Mouse (Mus musculus): ENCODE results near the gene Gigyf2. TPM values are rescaled to one million over a fixed set of nuclear protein-coding genes. Genes with fewer than 3 reads are reported as not detected.

Gene Gigyf2
- polyA plus RNA-seq, 1 experiment from 2014 or later: 21.0 TPM

- ATAC-seq: peak; percentile 59
- no peak overlapping the region for H3K4me2 ChIP-seq (replicated peaks; ENCODE audit: low read depth)
- no peaks in the 10 kb centered on the region for H3K4me1 ChIP-seq (replicated peaks; ENCODE audit: control insufficient read depth, insufficient read depth, low read length)
- no peak for TF ChIP-seq CTCF (IDR thresholded peaks at IDR 0.05; ENCODE audit: low read depth)
- no peaks in the 10 kb centered on the region for H3K9me3 ChIP-seq (ENCODE audit: control insufficient read depth)
- H3K9ac ChIP-seq (ENCODE audit: low read depth, low read length): no peak overlapping the region
- no peak overlapping the region for H3K27ac ChIP-seq (ENCODE audit: low read depth, low read length)
- no peak overlapping the region for H3K4me3 ChIP-seq (ENCODE audit: low read depth, low read length)
- WGBS: 38% methylated on average over 14 of the region's 14 CpGs
- H3K36me3 ChIP-seq (ENCODE audit: control insufficient read depth, insufficient read depth): no peaks in the 10 kb centered on the region
- no peaks in the 10 kb centered on the region for H3K27me3 ChIP-seq (replicated peaks; ENCODE audit: control insufficient read depth, insufficient read depth, low read length)
Observed at GRCm38 (mm10) chr1:87300360-87301286, 26.2 kb upstream of the Gigyf2 start.

- WGBS: 95% methylated on average over 2 of the region's 2 CpGs
- no peak overlapping the region for H3K4me3 ChIP-seq (ENCODE audit: low read depth, low read length)
- ATAC-seq: no peak
- H3K9ac ChIP-seq (ENCODE audit: low read depth, low read length): no peak overlapping the region
- no peak for TF ChIP-seq CTCF (IDR thresholded peaks at IDR 0.05; ENCODE audit: low read depth)
- H3K27ac ChIP-seq (ENCODE audit: low read depth, low read length): no peak overlapping the region
- no peak overlapping the region for H3K4me2 ChIP-seq (replicated peaks; ENCODE audit: low read depth)
- no peaks in the 10 kb centered on the region for H3K36me3 ChIP-seq (ENCODE audit: control insufficient read depth, insufficient read depth)
- no peaks in the 10 kb centered on the region for H3K4me1 ChIP-seq (replicated peaks; ENCODE audit: control insufficient read depth, insufficient read depth, low read length)
- no peaks in the 10 kb centered on the region for H3K27me3 ChIP-seq (replicated peaks; ENCODE audit: control insufficient read depth, insufficient read depth, low read length)
- H3K9me3 ChIP-seq (ENCODE audit: control insufficient read depth): no peaks in the 10 kb centered on the region
Observed at GRCm38 (mm10) chr1:87301971-87302370, 24.8 kb upstream of the Gigyf2 start.

DNA sequence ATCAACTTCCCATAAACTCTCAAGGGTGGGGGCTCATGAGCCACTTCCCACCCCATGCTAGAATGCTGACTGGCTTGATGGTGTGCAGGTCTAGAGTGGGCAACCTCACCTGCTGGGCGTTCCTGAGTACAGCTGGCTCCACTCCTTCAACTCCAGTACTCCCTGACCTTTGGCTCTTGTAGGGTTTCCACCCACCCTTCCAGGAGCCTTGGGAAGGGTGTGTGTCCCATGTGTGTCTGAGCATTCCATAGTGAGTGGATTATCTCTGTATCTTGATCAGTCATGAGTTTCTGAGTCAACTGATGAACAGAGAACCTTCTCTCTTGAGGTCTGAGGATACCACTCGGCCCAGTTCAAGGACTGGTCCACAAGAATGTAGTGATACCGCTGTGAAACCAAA is 17.8 kb upstream of the Gigyf2 start:
- 0 out of 2 replicates have a peak, but pooled peaks have one; percentile 14 for TF ChIP-seq CTCF (IDR thresholded peaks at IDR 0.05; ENCODE audit: low read depth)
- no peaks in the 10 kb centered on the region for H3K9me3 ChIP-seq (ENCODE audit: control insufficient read depth)
- H3K4me1 ChIP-seq (replicated peaks; ENCODE audit: control insufficient read depth, insufficient read depth, low read length): no peaks in the 10 kb centered on the region
- H3K27ac ChIP-seq (ENCODE audit: low read depth, low read length): no peak overlapping the region
- H3K4me3 ChIP-seq (ENCODE audit: low read depth, low read length): no peak overlapping the region
- H3K4me2 ChIP-seq (replicated peaks; ENCODE audit: low read depth): no peak overlapping the region
- H3K27me3 ChIP-seq (replicated peaks; ENCODE audit: control insufficient read depth, insufficient read depth, low read length): no peaks in the 10 kb centered on the region
- ATAC-seq: peak; percentile 77
- 60% methylated on average over 3 of the region's 3 CpGs for WGBS
- no peak overlapping the region for H3K9ac ChIP-seq (ENCODE audit: low read depth, low read length)
- no peaks in the 10 kb centered on the region for H3K36me3 ChIP-seq (ENCODE audit: control insufficient read depth, insufficient read depth)

DNA sequence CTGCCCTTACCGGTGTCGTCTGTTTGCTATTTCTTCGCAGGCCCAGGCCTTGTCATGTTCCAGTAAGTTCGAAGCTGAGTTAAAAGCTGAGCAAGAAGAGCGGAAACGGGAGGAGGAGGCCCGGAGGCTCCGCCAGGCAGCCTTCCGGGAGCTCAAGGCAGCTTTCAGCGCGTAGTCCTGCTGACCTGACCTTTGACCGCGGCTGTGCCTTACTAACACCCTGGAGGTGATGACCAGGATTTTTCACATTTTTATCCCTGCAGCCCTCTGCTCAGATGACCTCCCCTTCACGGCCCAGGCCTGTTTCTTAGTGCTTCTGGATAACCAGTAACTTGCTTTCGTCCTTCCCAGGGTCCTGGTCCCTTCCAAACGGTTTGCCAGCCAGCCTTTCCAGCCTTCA is 17.2 kb upstream of the Gigyf2 start:
- no peak overlapping the region for H3K4me3 ChIP-seq (ENCODE audit: low read depth, low read length)
- no peak for ATAC-seq
- TF ChIP-seq CTCF (IDR thresholded peaks at IDR 0.05; ENCODE audit: low read depth): no peak
- H3K9me3 ChIP-seq (ENCODE audit: control insufficient read depth): no peaks in the 10 kb centered on the region
- no peaks in the 10 kb centered on the region for H3K36me3 ChIP-seq (ENCODE audit: control insufficient read depth, insufficient read depth)
- 79% methylated on average over 16 of the region's 16 CpGs for WGBS
- H3K27ac ChIP-seq (ENCODE audit: low read depth, low read length): no peak overlapping the region
- no peak overlapping the region for H3K9ac ChIP-seq (ENCODE audit: low read depth, low read length)
- no peak overlapping the region for H3K4me2 ChIP-seq (replicated peaks; ENCODE audit: low read depth)
- H3K27me3 ChIP-seq (replicated peaks; ENCODE audit: control insufficient read depth, insufficient read depth, low read length): no peaks in the 10 kb centered on the region
- no peaks in the 10 kb centered on the region for H3K4me1 ChIP-seq (replicated peaks; ENCODE audit: control insufficient read depth, insufficient read depth, low read length)

GRCm38 (mm10) chr1:87312681-87313080 is 14.1 kb upstream of the Gigyf2 start:
- Histone ChIP-seq H3K9ac (ENCODE audit: low read depth, low read length) (no peak overlapping the region), H3K4me2 (replicated peaks; ENCODE audit: low read depth) (no peak overlapping the region), H3K4me3 (ENCODE audit: low read depth, low read length) (no peak overlapping the region), H3K4me1 (replicated peaks; ENCODE audit: control insufficient read depth, insufficient read depth, low read length) (0 out of 2 replicates have a peak, but pooled peaks cover 5% of the 10 kb centered on the region), H3K27ac (ENCODE audit: low read depth, low read length) (no peak overlapping the region), H3K27me3 (replicated peaks; ENCODE audit: control insufficient read depth, insufficient read depth, low read length) (no peaks in the 10 kb centered on the region), H3K36me3 (ENCODE audit: control insufficient read depth, insufficient read depth) (no peaks in the 10 kb centered on the region), H3K9me3 (ENCODE audit: control insufficient read depth) (no peaks in the 10 kb centered on the region)
- WGBS: 97% methylated on average over 2 of the region's 2 CpGs
- no peak for ATAC-seq
- no peak for TF ChIP-seq CTCF (IDR thresholded peaks at IDR 0.05; ENCODE audit: low read depth)

- ATAC-seq: no peak
- 72% methylated on average over 2 of the region's 2 CpGs for WGBS
- no peak for TF ChIP-seq CTCF (IDR thresholded peaks at IDR 0.05; ENCODE audit: low read depth)
Observed at GRCm38 (mm10) chr1:87313116-87313515, 13.7 kb upstream of the Gigyf2 start.

More at GRCm38 (mm10) chr1:87313116-87313515, 13.7 kb upstream of the Gigyf2 start:
- no peaks in the 10 kb centered on the region for H3K27me3 ChIP-seq (replicated peaks; ENCODE audit: control insufficient read depth, insufficient read depth, low read length)
- no peaks in the 10 kb centered on the region for H3K9me3 ChIP-seq (ENCODE audit: control insufficient read depth)
- 0 out of 2 replicates have a peak, but pooled peaks cover 5% of the 10 kb centered on the region for H3K4me1 ChIP-seq (replicated peaks; ENCODE audit: control insufficient read depth, insufficient read depth, low read length)
- no peak overlapping the region for H3K4me3 ChIP-seq (ENCODE audit: low read depth, low read length)
- H3K36me3 ChIP-seq (ENCODE audit: control insufficient read depth, insufficient read depth): no peaks in the 10 kb centered on the region
- no peak overlapping the region for H3K27ac ChIP-seq (ENCODE audit: low read depth, low read length)
- no peak overlapping the region for H3K9ac ChIP-seq (ENCODE audit: low read depth, low read length)
- no peak overlapping the region for H3K4me2 ChIP-seq (replicated peaks; ENCODE audit: low read depth)
